Mouse (Mus musculus) bone marrow macrophage, adult 2 months (primary cell): ENCODE data around the gene Zfp384.

Experiments used
- CTCF ChIP-seq: IDR thresholded peaks from 2 replicates; pipeline ENCODE4 v1.5.1; 2012; ENCODE audit warnings: low read depth, mild to moderate bottlenecking, low read length, moderate library complexity
- POLR2A ChIP-seq: IDR thresholded peaks from 2 replicates; pipeline ENCODE4 v1.6.1; 2012; ENCODE audit warnings: mild to moderate bottlenecking, low read depth, low read length, borderline replicate concordance

GRCm38 (mm10) chr6:125042081-125042480 is 33.1 kb downstream of the Zfp384 start:
- no peak for TF ChIP-seq CTCF
- TF ChIP-seq POLR2A = no peak
